Mouse (Mus musculus): ENCODE data around the gene Crot. TPM values are rescaled to one million over a fixed set of nuclear protein-coding genes. Genes with fewer than 3 reads are reported as not detected.

Crot gene
- total RNA-seq, 2 experiments from 2014 or later, result 23.8 to 24.0 TPM

DNA sequence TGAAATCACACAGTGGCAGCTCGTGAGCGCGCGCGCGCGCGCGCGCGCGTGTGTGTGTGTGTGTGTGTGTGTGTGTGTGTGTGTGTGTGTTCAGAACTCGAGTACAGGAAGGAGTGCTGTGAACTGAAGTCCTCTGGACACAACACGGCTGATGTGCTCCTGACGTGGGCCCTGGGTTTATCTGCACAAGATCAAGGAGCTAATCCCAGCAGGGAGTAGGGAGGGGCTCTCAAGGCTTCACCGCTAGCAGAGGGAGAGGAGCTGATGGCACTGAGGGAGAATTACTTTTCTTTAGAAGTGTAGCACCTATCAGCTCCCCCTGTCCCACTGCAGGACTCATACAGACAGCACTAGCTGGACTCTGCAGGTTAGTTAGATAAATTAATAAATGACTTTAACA, 5.5 kb downstream of the Crot start:
- TF ChIP-seq CTCF (IDR thresholded peaks at IDR 0.05), result no peak
- intact Hi-C loops (cut with DNase I), result no loop called here
- Histone ChIP-seq H3K27ac (no peak overlapping the region), H3K4me3 (no peak overlapping the region)
- DNase-seq (ENCODE audit: extremely low spot score in 1 of 2, low spot score in 2 of 2), result no peak

DNA sequence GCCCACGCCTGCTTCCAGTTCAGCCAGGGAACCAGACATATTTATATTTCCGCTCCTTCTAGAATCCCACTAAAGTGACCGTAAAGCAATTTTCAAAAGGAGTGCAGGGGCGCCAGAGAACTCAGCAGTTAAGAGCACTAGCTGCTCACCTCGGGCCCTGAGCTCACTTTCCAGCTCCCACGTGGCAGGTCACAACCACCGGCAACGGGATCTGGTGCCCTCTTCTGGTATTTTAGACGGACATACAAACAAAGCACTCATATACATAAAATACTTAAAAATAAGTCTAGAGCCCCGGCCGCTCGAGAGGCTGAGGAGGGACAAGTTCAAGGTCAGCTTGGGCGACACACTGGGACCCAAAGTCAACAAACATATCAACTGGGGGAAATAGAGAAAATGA, 6.6 kb downstream of the Crot start:
- TF ChIP-seq CTCF (IDR thresholded peaks at IDR 0.05), result no peak
- intact Hi-C loops (cut with DNase I), result no loop called here
- H3K27ac ChIP-seq, result no peak overlapping the region
- DNase-seq (ENCODE audit: extremely low spot score in 1 of 2, low spot score in 2 of 2), result no peak
- H3K4me3 ChIP-seq, result no peak overlapping the region

DNA sequence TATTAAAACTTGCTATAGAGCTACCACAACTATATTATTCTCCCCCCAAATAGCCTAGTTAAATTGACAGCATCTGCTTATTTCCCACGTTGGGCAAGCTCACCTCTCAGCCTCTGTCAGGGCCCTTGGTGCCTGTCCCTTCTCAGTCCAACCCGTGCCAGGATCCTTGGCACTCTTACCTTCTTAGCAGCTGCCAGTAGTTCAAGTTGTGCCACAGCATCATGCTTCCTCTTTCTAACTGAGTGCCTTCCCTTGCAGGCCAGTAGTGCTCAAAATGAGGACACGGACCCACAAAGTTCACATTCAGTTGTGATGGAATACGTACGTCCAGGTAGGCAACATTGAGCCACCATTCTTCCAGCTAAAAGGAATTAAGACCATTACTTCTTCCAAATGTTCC, 9.2 kb downstream of the Crot start:
- H3K27ac ChIP-seq, result no peak overlapping the region
- intact Hi-C loops (cut with DNase I), result no loop called here
- DNase-seq (ENCODE audit: extremely low spot score in 1 of 2, low spot score in 2 of 2), result no peak
- TF ChIP-seq CTCF (IDR thresholded peaks at IDR 0.05), result no peak
- no peak overlapping the region for H3K4me3 ChIP-seq

DNA sequence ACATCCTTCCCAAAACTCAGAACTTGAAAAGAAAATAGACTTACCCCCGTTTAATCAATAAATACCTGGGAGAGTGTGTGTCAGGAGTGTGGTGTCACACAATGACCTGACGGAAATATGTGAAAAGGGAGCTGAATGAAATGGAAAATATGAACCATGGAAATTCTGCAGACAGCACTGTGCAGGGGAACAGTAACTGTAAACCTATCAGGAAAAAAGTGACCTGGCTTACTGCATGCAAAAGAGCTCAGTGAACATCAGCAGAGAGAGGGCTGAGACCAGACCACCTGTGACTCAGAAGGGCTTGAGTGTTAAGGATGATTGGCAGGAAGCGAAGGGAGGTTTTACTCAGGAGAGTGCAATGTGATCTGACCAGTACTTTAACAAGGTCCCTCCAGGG, 11.7 kb downstream of the Crot start:
- no peak for TF ChIP-seq CTCF (IDR thresholded peaks at IDR 0.05)
- intact Hi-C loops (cut with DNase I), result no loop called here
- H3K4me3 ChIP-seq, result no peak overlapping the region

DNA sequence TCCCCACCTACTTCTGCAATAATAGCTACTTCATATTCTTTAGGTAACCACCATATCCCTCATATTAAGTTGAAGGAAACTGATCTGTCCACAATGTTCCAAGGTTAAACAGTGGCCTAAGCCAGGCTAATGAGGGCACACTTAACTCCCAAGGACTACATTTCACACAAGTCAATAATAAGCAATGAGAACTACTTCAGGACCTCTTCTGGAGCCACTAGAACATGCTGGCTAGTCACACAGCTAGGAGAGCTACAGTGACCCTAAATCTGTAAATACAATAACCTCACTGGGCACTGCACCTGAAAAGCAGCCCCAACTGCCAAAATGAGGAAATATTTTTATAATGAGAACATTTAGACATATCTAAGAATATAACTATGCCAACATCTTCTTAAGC, 22.4 kb downstream of the Crot start:
- DNase-seq (ENCODE audit: extremely low spot score in 1 of 2, low spot score in 2 of 2), result no peak
- Histone ChIP-seq H3K27ac (no peak overlapping the region), H3K4me3 (no peak overlapping the region)
- intact Hi-C loops (cut with DNase I), result no loop called here
- TF ChIP-seq CTCF (IDR thresholded peaks at IDR 0.05), result no peak

More for the DNA sequence above, 11.7 kb downstream of the Crot start:
- no peak overlapping the region for H3K27ac ChIP-seq
- no peak for DNase-seq (ENCODE audit: extremely low spot score in 1 of 2, low spot score in 2 of 2)

DNA sequence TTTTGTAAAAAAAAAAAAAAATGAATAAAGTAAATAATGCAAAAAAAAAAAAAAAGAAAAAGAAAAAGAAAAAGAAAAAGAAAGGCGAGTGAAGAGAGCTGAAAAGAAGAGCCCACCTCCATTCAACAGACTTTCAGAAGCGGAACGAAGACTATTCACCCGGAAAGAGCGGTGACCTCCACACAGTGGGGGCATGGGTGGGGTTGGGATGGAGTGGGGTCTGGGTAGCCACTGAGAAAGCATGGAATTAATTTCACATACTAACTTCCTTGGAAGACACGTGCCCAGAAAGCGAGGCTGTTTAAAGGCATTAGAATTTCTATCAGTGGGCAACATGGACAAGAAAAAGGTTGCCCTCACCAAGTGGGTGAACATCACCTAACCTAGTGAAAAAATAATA, 24.8 kb downstream of the Crot start:
- no peak for TF ChIP-seq CTCF (IDR thresholded peaks at IDR 0.05)
- intact Hi-C loops (cut with DNase I), result no loop called here
- H3K4me3 ChIP-seq, result no peak overlapping the region
- DNase-seq (ENCODE audit: extremely low spot score in 1 of 2, low spot score in 2 of 2), result no peak
- no peak overlapping the region for H3K27ac ChIP-seq

DNA sequence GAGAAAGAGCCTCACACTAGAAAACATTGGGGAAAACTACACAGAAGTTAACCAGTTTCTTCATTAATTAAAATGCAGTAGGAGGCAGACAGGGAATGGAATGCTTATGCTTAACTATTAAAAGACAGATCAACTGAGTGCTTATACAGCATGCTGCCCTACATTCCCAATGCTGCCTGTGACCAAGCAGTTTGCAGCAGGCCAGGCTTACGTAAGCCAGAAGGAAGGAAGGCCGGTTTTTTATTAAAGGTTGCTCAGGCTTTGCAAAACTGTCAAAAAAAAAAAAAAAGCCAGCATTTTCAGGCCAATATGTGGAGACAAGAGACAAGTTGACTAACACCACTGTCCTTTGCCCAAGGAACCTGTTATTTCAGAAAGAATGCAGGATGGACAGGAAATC, 26.4 kb downstream of the Crot start:
- Histone ChIP-seq H3K27ac (no peak overlapping the region), H3K4me3 (no peak overlapping the region)
- intact Hi-C loops (cut with DNase I), result no loop called here
- no peak for TF ChIP-seq CTCF (IDR thresholded peaks at IDR 0.05)
- no peak for DNase-seq (ENCODE audit: extremely low spot score in 1 of 2, low spot score in 2 of 2)

DNA sequence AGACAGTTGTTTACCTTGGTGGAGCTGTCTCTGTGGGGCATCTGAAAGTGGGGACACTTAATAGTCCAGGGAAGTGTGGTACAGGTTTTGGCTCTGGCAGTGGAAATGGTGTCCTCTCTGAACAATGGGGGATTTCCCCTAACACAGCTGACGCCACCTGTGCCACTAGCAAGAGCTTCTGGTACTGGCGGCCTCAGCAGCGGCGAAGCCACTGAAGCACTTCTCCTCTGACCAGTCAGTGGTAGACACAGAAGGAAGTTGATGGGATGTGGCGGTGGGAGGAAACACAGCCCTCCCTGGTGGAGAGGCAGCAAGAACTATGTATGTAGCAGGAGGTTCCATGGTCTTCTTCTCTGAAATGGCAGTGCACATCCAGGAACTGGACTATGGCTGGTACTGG, 32.6 kb downstream of the Crot start:
- no peak for DNase-seq (ENCODE audit: extremely low spot score in 1 of 2, low spot score in 2 of 2)
- intact Hi-C loops (cut with DNase I), result no loop called here
- no peak overlapping the region for H3K27ac ChIP-seq
- TF ChIP-seq CTCF (IDR thresholded peaks at IDR 0.05), result no peak
- H3K4me3 ChIP-seq, result no peak overlapping the region

DNA sequence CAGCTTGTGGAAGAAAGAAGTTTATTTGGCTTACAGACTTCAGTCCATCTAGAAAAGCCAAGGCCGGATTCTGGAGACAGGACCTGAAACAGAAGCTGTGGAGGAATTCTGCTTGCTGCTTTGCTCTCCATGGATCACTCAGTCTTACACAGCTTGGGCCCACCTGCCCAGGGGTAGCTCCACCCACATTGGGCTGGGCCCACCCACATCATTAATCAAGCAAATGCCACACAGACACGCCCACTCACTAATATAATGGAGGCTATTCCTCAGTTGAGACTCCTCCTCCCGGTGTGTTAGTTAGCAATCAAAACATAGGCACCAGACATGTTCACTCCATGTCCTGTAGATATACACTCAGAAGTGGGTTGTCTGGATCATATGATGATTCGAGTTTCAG, 36.6 kb downstream of the Crot start:
- no peak for TF ChIP-seq CTCF (IDR thresholded peaks at IDR 0.05)
- DNase-seq (ENCODE audit: extremely low spot score in 1 of 2, low spot score in 2 of 2), result no peak
- no peak overlapping the region for H3K4me3 ChIP-seq
- intact Hi-C loops (cut with DNase I), result no loop called here
- no peak overlapping the region for H3K27ac ChIP-seq

DNA sequence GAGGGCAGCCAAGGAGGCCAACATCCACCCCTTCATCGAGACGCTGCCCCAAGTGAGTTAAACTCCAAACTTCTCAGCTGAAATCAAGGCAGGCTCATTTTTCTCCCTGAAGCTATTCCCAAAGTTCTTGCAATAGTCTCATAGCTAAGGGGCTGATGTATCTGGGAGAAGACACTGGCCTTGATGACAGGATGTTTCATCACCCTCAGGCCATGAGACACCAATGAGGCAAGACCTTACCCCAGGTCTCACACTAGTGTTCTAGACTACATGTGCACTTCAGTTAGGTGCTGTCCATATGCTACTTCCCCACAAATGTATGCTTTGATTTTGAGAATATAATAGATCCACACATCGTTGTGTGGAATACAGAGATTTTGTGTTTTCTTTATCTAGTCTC, 41.6 kb downstream of the Crot start:
- no peak for DNase-seq (ENCODE audit: extremely low spot score in 1 of 2, low spot score in 2 of 2)
- TF ChIP-seq CTCF (IDR thresholded peaks at IDR 0.05), result no peak
- no peak overlapping the region for H3K27ac ChIP-seq
- intact Hi-C loops (cut with DNase I), result no loop called here
- no peak overlapping the region for H3K4me3 ChIP-seq

DNA sequence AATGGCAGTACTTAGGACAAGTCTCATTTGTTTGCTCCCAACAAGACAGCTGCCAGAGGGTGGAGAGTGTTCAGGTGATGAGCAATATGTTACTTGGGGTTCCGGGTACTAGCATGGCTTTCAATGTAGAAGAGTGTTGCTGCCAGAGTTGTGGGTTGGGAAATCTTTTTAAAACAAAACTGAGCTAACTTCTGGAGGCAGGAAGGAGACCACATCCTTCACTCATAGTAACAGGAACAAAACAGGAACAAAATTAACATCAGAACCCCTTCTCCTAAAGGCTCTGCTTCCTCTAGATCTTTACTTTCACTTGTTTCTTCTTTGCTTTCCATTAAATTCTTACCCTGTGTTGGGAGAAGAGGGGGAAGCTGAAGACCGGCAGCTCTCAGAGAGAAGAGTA, 43.5 kb downstream of the Crot start:
- Histone ChIP-seq H3K4me3 (no peak overlapping the region), H3K27ac (no peak overlapping the region)
- intact Hi-C loops (cut with DNase I), result no loop called here
- no peak for TF ChIP-seq CTCF (IDR thresholded peaks at IDR 0.05)
- DNase-seq (ENCODE audit: extremely low spot score in 1 of 2, low spot score in 2 of 2), result no peak

DNA sequence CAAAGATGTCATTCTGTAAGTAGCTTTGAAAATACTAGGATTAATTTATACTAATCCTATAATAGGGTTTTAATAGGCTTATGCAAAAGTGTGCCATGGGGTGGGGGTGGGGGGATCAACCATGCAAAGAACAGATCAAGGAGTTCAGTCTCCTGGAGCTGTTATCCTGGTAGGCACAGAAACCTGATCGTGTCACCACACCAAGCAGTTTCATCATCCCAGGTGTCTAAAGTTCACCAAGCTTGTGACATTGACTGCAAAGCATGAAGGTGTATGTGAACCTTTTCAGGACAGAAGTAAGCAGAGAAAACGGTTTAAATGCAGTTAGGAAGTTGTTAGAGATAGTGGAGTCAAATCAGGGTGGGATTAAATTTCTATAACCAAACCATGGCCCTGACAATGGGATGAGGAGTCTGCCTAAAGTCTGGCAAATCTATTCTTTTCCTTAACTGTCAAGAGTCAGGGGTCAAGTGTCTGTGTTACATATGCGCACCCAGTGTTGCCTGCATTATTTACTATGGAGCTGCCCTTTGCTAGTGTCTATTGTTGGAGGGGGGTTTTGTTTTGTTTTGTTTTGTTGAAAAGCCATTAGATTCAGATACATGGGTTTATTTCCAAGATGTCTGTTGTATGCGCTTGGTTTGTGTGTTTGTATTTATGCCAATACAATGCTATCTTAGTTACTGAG, 49.6 kb downstream of the Crot start:
- TF ChIP-seq CTCF (IDR thresholded peaks at IDR 0.05), result no peak
- intact Hi-C loops (cut with DNase I), result loop anchor here (10.0 kb wide), 1 partner anchor 97 kb away; no protein-coding TSS in a partner anchor
- DNase-seq (ENCODE audit: extremely low spot score in 1 of 2, low spot score in 2 of 2), result no peak

DNA sequence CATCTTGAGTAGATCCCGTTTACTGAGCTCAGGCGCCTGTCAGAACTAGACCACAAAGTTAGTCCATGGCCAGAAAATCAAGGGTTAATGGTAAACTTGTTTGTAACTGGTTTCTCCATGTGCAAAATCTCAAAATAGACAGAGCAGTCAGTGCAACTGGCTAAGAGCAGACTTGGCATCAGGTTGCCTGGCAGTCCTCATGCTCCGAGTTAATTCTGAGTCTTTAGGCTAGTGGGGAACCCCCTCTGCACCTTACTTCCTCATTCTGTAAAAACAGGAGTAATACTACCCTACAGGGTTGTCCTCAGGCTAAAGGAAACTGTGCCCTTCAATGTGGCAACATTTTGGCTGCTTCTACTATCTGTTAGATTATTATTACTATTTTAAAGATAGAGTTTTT, 53.3 kb downstream of the Crot start:
- no peak for TF ChIP-seq CTCF (IDR thresholded peaks at IDR 0.05)
- no peak for DNase-seq (ENCODE audit: extremely low spot score in 1 of 2, low spot score in 2 of 2)
- Histone ChIP-seq H3K4me3 (no peak overlapping the region), H3K27ac (no peak overlapping the region)
- intact Hi-C loops (cut with DNase I), result loop anchor here (10.0 kb wide), 1 partner anchor 101 kb away; no protein-coding TSS in a partner anchor

More for the DNA sequence above, 49.6 kb downstream of the Crot start:
- Histone ChIP-seq H3K4me3 (no peak overlapping the region), H3K27ac (no peak overlapping the region)
